Mouse (Mus musculus) heart, embryonic 14.5 days (tissue): Measurements from ENCODE around the gene Gm19935. TPM values are rescaled to one million over a fixed set of nuclear protein-coding genes. Genes with fewer than 3 reads are reported as not detected.

Source experiments
- microRNA-seq: library from miRNA; unstranded; fragments of <30 nt; microRNA quantifications from one replicate; pipeline ENCODE4, GENCODE M21; 2016
- polyA plus RNA-seq: library from polyadenylated mRNA; unstranded; fragments of >200 nt; fragmentation: Nextera tagmentation; extraction: Ambion mirVana; gene quantifications from 2 replicates; pipeline ENCODE4 v1.2.1, GENCODE M21; 2014

Gene Gm19935
- polyA plus RNA-seq, 1 experiment from 2014 or later = not detected

Small RNAs within 50 kb of the gene (microRNA-seq; reads per million reads assigned to microRNA genes)
- not detected for gene Gm44382

Other genes with a start within 250 kb of the Gm19935 start
- gene Chd9, start 11.0 kb upstream of the Gm19935 start, polyA plus RNA-seq = 57.0 and 62.4 TPM in 2 replicates